Mouse (Mus musculus): ENCODE measurements around the gene 3830403N18Rik. TPM values are rescaled to one million over a fixed set of nuclear protein-coding genes. Genes with fewer than 3 reads are reported as not detected.
"Not testable (repeated sequence)": the region's sequence is repeated elsewhere in the genome, so short reads cannot be mapped to it uniquely, and the experiment has no call there.

3830403N18Rik gene
- polyA plus RNA-seq (2015; fragmentation: Nextera tagmentation; extraction: Ambion mirVana) = 0.44 and 0.91 TPM in 2 replicates

GRCm38 (mm10) chrX:56136336-56136909 is at the start of gene 3830403N18Rik:
3830403N18Rik (plus strand) TSS chrX:56136572.
- ATAC-seq (ENCODE audit: low read depth); H3K4me3 ChIP-seq (ENCODE audit: low read depth, low read length); H3K27ac ChIP-seq (ENCODE audit: low read length); H3K27me3 ChIP-seq (ENCODE audit: control insufficient read depth, insufficient read depth, low read depth, low read length); H3K4me1 ChIP-seq (ENCODE audit: control insufficient read depth, low read depth, low read length); H3K4me2 ChIP-seq (ENCODE audit: low read depth, low read length); H3K9me3 ChIP-seq (replicated peaks; ENCODE audit: control insufficient read depth, low read length); H3K36me3 ChIP-seq (ENCODE audit: control insufficient read depth, insufficient read depth); H3K9ac ChIP-seq (ENCODE audit: low read depth, low read length): not testable (repeated sequence)
- 61% methylated on average over 12 of the region's 15 CpGs for WGBS (ENCODE audit: insufficient replicate concordance)

GRCm38 (mm10) chrX:56151396-56151795 is 15.0 kb downstream of the 3830403N18Rik start:
- H3K9ac ChIP-seq (ENCODE audit: low read depth, low read length) = no peak overlapping the region
- no peaks in the 10 kb centered on the region for H3K9me3 ChIP-seq (replicated peaks; ENCODE audit: control insufficient read depth, low read length)
- no peak overlapping the region for H3K27ac ChIP-seq (ENCODE audit: low read length)
- no peaks in the 10 kb centered on the region for H3K27me3 ChIP-seq (ENCODE audit: control insufficient read depth, insufficient read depth, low read depth, low read length)
- no peaks in the 10 kb centered on the region for H3K36me3 ChIP-seq (ENCODE audit: control insufficient read depth, insufficient read depth)
- H3K4me1 ChIP-seq (ENCODE audit: control insufficient read depth, low read depth, low read length) = no peaks in the 10 kb centered on the region
- no peak overlapping the region for H3K4me2 ChIP-seq (ENCODE audit: low read depth, low read length)
- WGBS (ENCODE audit: insufficient replicate concordance) = 48% methylated on average over 2 of the region's 2 CpGs
- H3K4me3 ChIP-seq (ENCODE audit: low read depth, low read length) = no peak overlapping the region
- ATAC-seq (ENCODE audit: low read depth) = no peak

- H3K27me3 ChIP-seq (ENCODE audit: control insufficient read depth, insufficient read depth, low read depth, low read length); H3K36me3 ChIP-seq (ENCODE audit: control insufficient read depth, insufficient read depth); H3K4me1 ChIP-seq (ENCODE audit: control insufficient read depth, low read depth, low read length); H3K9me3 ChIP-seq (replicated peaks; ENCODE audit: control insufficient read depth, low read length); ATAC-seq (ENCODE audit: low read depth); H3K4me2 ChIP-seq (ENCODE audit: low read depth, low read length); H3K9ac ChIP-seq (ENCODE audit: low read depth, low read length); H3K27ac ChIP-seq (ENCODE audit: low read length); H3K4me3 ChIP-seq (ENCODE audit: low read depth, low read length): not testable (repeated sequence)
- no CpG with 5 or more reads among the region's 1 CpGs for WGBS (ENCODE audit: insufficient replicate concordance)
These were observed 50.1 kb downstream of the 3830403N18Rik start for GRCm38 (mm10) chrX:56186449-56186848.

Other genes starting within 250 kb of the 3830403N18Rik start
- not detected in 2 replicates for gene Gm773, start 76.3 kb downstream of the 3830403N18Rik start, polyA plus RNA-seq (2015; fragmentation: Nextera tagmentation; extraction: Ambion mirVana)
- 0.73 and 0.76 TPM in 2 replicates for gene Zfp449, start 209.8 kb downstream of the 3830403N18Rik start, polyA plus RNA-seq (2015; fragmentation: Nextera tagmentation; extraction: Ambion mirVana)
- 0.32 and 0.45 TPM in 2 replicates for gene Smim10l2a, start 238.0 kb downstream of the 3830403N18Rik start, polyA plus RNA-seq (2015; fragmentation: Nextera tagmentation; extraction: Ambion mirVana)

Data from liver, embryonic 16.5 days (tissue).